Mouse (Mus musculus) thymus, postnatal 0 days (tissue): ENCODE data around the gene 9030025P20Rik. TPM values are rescaled to one million over a fixed set of nuclear protein-coding genes. Genes with fewer than 3 reads are reported as not detected.
"Not testable (repeated sequence)": the region's sequence is repeated elsewhere in the genome, so short reads cannot be mapped to it uniquely, and the experiment has no call there.

ENCODE experiments used
- DNase-seq: peaks from one replicate; pipeline ENCODE4 v3.0.0-alpha.2; 2015; ENCODE audit warnings: low spot score
- polyA plus RNA-seq: library from polyadenylated mRNA; unstranded; fragments of >200 nt; fragmentation: Nextera tagmentation; extraction: Ambion mirVana; gene quantifications from 2 replicates; pipeline ENCODE4 v1.2.1, GENCODE M21; 2015

The 9030025P20Rik gene
- 11.9 and 15.9 TPM in 2 replicates for polyA plus RNA-seq

DNA sequence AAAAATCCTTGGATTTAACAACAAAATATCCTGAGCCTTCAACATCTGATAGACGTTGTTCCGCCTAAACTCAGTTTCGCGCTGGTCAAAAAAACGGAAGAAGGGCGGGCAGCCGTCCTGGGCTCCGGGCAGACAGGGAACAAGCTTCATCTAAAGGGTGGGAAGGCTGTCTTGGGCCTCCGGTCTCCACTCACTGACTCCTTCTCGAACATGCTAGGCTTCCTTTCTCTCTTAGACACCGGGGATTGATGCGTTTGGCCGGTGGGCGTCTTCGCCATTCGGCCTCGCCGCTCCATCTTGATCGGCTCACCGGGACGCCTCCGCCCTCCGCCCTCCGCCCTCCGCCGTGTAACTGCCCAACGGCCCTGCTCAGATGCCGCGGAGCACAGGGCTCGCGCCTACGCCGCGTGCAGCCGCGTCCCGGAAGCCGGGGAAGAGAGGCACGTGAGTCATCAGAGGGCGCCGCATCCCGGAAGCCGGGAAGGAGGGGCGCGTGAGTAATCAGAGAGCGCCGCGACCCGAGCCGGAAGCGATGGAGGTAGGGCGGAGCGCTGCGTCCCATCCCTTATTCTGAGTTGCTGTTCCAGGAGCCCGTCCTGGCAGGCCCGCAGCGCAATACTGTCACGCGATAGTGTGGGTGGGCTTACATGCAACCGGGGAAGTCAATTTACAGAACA lies at the start of gene 9030025P20Rik, which contains the start of gene Gm3417:
Gene 9030025P20Rik, plus strand, starts transcription at position 107 of the 677 bp plus-strand sequence.
Gene Gm3417, minus strand, starts transcription at position 429 of the 677 bp plus-strand sequence.
- DNase-seq, result not testable (repeated sequence)

DNA sequence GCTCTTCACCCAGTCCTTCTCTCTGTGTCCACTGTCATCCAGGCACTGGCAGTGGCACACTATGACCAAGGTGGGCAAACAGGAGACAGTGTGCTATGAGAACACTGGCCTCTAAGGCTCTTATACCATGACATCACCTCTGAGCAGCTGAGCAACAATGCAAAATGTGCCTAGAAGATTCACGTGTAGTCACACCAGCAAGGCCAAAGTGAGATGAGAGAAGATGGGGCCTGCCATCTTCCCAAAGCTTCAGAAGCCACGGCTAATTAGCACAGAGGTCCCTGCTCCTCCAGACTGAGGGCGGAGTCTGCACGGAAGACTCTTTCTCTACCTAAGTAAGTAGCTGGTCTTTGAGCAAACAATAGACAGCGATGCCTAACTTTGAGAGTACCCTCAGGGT lies 49.6 kb upstream of the 9030025P20Rik start:
- no peak for DNase-seq

DNA sequence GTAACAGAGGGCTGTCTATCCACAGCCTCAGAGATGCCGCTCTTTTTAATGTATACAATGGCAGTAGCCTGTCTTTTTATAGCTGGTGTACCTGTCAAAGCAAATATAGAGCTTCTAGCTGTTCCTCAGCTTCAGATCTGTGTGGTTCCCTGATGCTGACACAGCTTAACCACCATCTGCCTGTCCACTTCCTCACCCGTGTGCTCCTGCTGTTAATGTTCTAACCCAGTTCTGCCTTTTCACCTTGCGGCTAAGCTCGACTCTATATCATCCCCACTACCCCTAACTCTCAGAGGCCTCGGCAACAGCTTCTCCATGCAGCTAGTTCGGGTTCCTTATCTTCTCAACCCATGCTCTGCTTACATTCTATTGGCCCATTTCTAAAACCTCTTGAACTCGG lies 47.6 kb upstream of the 9030025P20Rik start:
- DNase-seq, result no peak

DNA sequence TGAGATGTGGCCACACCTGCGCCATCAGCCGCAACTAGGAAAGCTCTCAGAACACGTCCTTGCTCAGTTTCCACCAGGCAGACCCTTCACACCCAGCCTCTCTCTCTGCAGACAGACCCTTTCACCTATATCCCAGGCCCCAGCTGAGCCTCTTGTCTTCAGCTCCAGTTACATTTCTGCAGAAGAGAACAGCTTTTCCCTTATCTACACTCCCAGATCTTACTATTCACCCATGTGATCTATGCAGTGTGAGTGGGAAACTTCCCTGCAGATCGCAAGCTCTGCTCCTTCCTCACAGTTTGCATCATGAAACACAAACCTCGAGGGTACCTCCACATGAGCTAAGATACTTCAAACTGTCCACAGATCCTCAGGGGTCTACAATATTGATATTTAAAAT lies 46.8 kb upstream of the 9030025P20Rik start:
- no peak for DNase-seq

GRCm38 (mm10) chr17:14935280-14935679 lies 43.0 kb upstream of the 9030025P20Rik start:
- DNase-seq, result not testable (repeated sequence)

DNA sequence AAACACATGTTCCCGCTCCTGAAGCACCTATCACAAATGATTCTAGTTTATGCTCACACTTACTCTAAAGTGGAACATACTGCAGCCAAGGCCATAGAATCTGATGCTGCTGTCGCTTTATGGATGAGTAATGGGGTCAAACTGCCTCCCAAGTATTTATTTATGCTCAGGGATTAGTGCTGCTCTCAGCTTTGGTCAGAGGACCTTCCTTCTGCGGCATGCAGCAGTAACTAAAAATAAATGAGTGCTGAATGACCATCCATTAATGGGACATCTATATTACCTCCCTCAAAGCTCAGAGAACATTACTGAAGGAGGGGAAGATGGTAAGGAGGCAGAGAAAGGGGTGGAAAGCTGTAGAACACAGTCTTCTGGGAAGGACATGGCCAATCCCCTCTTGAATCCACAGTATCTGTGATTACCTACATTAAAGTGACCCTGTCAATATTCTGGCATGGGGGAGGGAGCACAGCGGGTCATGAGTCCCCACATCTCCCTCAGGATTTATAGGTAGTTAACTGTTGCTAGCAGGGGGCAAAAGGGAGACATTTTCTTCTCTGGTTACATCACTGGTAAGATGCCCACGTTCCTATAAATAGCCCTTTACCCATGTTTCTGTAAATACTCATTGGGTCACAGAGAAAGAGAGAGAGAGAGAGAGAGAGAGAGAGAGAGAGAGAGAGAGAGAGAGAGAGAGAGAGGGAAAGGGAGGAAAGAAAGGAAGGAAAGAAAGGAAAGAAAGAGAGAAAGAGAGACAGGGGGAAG lies 42.2 kb upstream of the 9030025P20Rik start:
- no peak for DNase-seq

- DNase-seq, result not testable (repeated sequence)
Observed at GRCm38 (mm10) chr17:14942181-14942580, 36.1 kb upstream of the 9030025P20Rik start.

DNA sequence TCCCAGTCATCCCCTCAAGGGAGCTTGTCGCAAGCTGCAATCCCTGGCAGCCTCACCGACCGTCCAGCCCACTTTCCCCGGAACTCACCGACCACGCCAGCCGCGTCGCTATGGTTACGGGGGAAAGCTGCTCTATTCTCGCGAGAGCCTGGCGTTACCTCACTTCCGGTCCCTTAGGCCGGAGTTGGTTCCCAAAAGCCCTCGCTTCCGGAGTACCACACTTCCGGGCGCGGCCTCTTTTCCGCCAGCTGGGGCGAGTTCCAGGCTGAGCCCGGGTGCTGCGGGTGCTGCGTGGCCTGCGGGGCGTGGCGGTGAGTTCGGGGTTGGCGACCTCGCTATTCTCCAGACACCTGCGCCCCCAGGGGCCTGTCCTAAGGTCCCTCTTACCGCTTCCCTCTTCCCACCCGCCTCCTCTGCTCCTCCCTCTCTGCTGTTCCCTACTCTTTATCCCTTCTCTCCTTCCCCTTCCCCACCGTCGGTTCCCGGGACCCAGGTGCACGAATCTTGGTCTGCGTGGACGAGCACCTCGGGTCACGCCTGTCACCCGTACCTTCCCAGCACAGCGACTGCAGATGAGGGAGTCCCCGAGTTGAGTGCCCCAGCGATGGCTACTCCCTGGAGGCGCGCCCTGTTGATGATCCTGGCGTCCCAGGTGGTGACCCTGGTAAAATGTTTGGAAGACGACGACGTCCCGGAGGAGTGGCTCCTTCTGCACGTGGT lies 35.1 kb upstream of the 9030025P20Rik start, which contains the start of the genes Wdr27 and 1600012H06Rik:
Gene Wdr27, minus strand, starts transcription at position 150 of the 720 bp plus-strand sequence.
Gene 1600012H06Rik, plus strand, starts transcription at position 176 of the 720 bp plus-strand sequence.
- DNase-seq, result peak; percentile 99

DNA sequence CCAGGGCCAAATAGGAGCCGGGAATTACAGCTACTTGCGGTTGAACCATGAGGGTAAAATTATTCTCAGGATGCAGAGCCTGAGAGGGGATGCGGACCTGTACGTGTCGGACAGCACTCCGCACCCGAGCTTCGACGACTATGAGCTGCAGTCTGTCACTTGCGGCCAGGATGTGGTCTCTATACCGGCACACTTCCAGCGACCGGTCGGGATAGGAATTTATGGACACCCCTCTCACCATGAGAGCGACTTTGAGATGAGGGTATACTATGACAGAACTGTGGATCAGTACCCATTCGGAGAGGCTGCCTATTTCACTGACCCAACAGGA lies 34.6 kb upstream of the 9030025P20Rik start:
- peak; percentile 5 for DNase-seq

DNA sequence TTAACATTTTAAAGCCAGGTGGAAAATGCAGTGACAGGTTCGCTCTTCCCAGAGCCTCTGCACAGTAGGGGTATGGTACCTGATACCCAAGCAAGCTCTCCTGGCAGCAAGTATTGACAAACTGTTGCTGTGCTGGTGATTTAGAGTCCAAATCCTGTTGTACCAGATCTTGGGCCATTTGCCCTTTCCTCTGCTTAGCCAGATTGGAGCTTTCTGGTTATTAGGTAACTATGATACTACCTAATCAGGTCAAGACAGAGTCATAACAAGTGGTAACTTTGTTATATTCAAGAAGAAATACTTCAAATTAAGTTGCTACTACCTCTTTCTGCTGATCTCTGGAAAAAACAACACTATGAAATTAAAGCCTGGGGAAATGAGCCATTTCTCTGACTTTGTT lies 33.7 kb upstream of the 9030025P20Rik start:
- no peak for DNase-seq

DNA sequence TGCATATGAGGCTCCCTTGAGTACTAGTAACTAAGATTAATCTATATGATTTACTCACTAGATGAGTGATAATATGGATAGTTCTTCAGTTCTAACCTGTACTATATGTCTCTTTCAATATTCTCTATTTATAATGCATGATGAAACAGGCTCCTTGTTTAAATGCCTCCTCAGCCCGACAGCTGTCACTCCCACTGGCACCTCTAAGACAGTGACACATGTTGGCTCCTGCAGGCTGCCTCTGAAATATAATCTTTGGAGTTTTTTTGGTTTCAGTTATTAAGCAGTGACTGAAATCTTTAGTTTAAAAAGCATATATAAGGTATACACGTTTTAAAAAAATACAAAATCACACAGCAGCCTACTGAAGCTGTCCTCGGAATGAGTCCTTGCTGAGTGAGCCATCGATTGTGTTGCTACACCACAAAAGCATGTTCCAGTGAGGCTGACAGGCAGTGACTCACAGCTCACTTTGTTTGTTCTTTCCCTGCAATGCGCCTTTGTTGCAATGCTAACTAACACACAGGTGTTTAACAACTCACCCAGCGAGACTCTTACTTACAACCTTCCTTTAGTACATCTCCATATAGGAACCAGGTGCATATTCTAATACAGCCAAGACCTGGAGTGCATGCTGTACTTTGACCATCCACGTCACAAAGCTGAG lies 29.0 kb upstream of the 9030025P20Rik start:
- no peak for DNase-seq

DNA sequence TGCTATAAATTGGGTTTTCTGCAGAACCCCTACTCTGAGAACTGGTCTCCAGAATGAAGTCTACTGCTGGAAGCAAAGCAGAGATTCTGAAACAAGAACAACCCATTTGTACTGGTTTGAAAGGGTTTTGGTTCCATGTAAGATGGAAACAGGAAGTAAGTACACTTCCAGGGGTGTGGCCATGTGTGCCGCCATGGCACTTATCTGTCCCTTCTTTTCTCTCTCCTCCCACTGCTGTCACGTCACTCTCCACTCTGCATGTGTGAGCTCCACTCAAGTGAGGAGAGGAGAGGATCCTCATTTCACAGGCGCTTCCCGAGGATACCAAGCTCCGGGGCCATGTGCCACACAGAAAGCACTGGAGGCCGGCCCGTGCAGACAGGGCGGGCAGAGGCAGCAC lies 24.8 kb upstream of the 9030025P20Rik start:
- DNase-seq, result no peak

GRCm38 (mm10) chr17:14958686-14959327 lies 19.5 kb upstream of the 9030025P20Rik start:
- peak; percentile 46 for DNase-seq

DNA sequence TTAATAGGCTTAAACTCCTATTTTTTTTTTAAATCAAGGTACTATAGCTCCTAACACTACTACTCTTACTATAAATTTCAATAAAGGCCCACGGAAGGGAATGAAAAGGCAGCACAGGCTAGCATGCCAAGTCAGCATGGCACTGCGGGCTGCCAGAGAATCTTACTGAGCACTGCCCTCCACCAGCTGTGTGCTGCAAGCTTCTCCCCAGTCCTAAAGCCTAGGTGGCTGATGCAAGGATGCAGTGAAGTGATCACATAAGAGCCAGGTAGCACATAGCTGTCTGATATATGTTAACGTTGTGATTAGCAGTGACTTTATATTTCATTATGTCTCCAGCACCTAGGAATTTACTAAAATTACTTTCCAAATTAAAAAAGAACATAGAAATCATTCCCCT lies 18.3 kb upstream of the 9030025P20Rik start:
- DNase-seq, result peak; percentile 16

DNA sequence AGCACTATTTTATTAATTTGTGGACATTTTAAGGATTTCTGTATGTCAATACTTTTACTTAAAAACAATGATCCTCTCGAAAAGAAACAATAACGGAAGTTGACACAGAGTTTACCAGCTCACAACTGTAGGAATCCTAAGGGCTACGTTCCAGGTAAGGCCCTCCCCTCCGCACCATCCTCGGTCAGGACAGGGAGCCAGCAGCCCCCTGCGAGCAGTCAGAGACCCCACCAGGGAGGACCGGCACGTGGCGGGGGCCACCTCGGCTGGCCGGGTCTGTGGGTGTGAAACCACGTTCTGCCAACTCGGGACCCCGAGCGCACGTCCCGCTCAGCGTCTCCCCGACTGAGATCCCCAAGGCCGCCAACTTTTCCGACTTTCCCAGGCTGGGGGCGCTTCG lies 17.7 kb upstream of the 9030025P20Rik start:
- DNase-seq, result peak; percentile 13

- DNase-seq, result peak; percentile 37
Observed at GRCm38 (mm10) chr17:14960951-14961556, 17.2 kb upstream of the 9030025P20Rik start, which contains the start of gene Phf10. Phf10 (minus strand) TSS chr17:14961273.

DNA sequence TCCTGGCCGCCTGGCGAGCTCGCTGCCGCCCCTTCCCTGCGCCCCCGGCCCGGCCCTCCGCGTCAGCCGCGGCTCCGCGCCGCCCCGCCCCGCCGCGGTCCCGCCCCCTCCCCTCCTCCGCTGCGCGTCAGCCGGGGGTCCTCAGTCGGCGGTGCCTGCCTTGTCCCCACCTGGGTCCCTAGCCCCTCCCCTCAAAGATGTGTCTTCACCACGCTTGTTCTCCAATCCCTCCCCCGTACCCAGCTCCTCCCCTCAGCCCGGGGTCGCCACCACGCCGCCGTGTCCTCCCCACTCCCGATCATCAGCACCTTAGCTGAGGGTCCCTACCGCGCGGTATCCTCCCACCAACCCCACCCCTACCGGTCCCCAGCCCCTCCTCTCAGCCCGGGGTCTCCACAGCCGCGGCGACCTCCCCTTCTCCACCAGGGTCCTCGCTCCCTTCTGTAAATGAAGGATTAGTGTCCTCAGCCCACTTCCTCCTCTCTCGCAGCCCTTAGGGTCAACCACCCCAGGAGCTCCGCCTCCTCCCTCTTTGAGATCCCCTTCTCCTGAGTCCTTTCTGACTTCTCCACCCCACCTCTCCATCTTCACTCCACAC lies 16.6 kb upstream of the 9030025P20Rik start:
- not testable (repeated sequence) for DNase-seq

- not testable (repeated sequence) for DNase-seq
Observed at GRCm38 (mm10) chr17:14968373-14968913, 9.8 kb upstream of the 9030025P20Rik start.

- DNase-seq, result not testable (repeated sequence)
Observed at GRCm38 (mm10) chr17:14977718-14978361, 428 bp upstream of the 9030025P20Rik start.
